Mouse (Mus musculus) liver, embryonic 14.5 days (tissue): ENCODE data around the gene Nrtn.

Experiments
- CTCF ChIP-seq: IDR thresholded peaks from 2 replicates; pipeline ENCODE4 v1.5.1; 2016; ENCODE audit warnings: antibody characterized with exemption, low read depth, control low read depth
- EP300 ChIP-seq: IDR thresholded peaks from 2 replicates; pipeline ENCODE4 v1.6.1; 2016; ENCODE audit warnings: antibody characterized with exemption, low read depth

GRCm38 (mm10) chr17:56757416-56758123 is at the start of gene Nrtn:
- TF ChIP-seq CTCF (no peak), EP300 (no peak)
